Mouse (Mus musculus): ENCODE results near the gene Lama4.

DNA sequence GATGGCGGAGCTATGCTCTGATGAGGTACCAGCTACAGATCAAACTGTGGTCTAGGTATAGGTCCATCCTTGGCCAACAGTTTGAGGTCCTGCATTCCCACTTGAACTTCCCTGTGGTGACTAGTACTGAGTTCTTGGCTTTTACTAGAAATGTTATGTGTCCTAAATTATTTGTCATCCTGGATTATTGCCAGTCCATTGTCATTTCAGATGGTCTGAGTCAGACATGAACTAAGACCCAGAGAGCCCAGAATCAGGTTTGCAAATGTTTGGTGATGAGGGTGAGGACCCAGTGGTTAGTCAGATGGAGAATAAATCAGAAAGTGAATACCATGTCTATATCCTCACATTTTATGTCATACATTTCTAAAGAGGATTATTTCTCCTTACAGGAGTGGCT is 192.0 kb downstream of the Lama4 start:
- no peak for TF ChIP-seq POLR2A (IDR thresholded peaks at IDR 0.05; ENCODE audit: borderline replicate concordance, low read depth, low read length)
- no peak for TF ChIP-seq CTCF (IDR thresholded peaks at IDR 0.05; ENCODE audit: low read depth, low read length)
